Mouse (Mus musculus) cortical plate, adult 2 months (tissue): ENCODE results near the gene Sufu.

ENCODE experiments used
- CTCF ChIP-seq: fragments of 200-500 bp; IDR thresholded peaks from 2 replicates; pipeline ENCODE4 v1.5.1; 2011; ENCODE audit warnings: mild to moderate bottlenecking, control low read depth, low read length; ENCODE audit not compliant: insufficient read depth; ENCODE audit errors: extremely low read depth
- POLR2A ChIP-seq: fragments of 200-500 bp; IDR thresholded peaks from 2 replicates; pipeline ENCODE4 v1.6.1; 2011; ENCODE audit warnings: mild to moderate bottlenecking, low read length, control low read depth; ENCODE audit not compliant: insufficient read depth; ENCODE audit errors: extremely low read depth

GRCm38 (mm10) chr19:46518352-46518787 is 121.7 kb downstream of the Sufu start:
- TF ChIP-seq CTCF (no peak), POLR2A (no peak)
